Mouse (Mus musculus) Muller cell, postnatal 12 days (primary cell): ENCODE results near the gene Gm13306.
"Not testable (repeated sequence)": the region's sequence is repeated elsewhere in the genome, so short reads cannot be mapped to it uniquely, and the experiment has no call there.

Experiments used
- DNase-seq: peaks from one replicate; pipeline ENCODE4 v3.0.0-alpha.2; 2015; ENCODE audit errors: inconsistent ontology term

Gm13306 gene

GRCm38 (mm10) chr4:42153136-42153535 is at the start of gene Gm13306:
Gene Gm13306 (plus strand): TSS chr4:42153436.
- not testable (repeated sequence) for DNase-seq

GRCm38 (mm10) chr4:42114517-42114916 is 38.7 kb upstream of the Gm13306 start, which contains the start of gene Gm13304:
Gene Gm13304 (plus strand): TSS chr4:42114817.
- not testable (repeated sequence) for DNase-seq

GRCm38 (mm10) chr4:42168503-42168902 is 15.3 kb downstream of the Gm13306 start, which contains the start of gene Gm13305:
Gene Gm13305 (minus strand): TSS chr4:42168603.
- DNase-seq = not testable (repeated sequence)

- not testable (repeated sequence) for DNase-seq
Measured at GRCm38 (mm10) chr4:42178243-42178642, 25.0 kb downstream of the Gm13306 start.

- DNase-seq = not testable (repeated sequence)
Measured at GRCm38 (mm10) chr4:42183234-42184197, 30.3 kb downstream of the Gm13306 start.

GRCm38 (mm10) chr4:42184324-42184979 is 31.2 kb downstream of the Gm13306 start:
- DNase-seq = not testable (repeated sequence)

- not testable (repeated sequence) for DNase-seq
Measured at GRCm38 (mm10) chr4:42184980-42185372, 31.7 kb downstream of the Gm13306 start.
